Comparison of ENCODE assay signal across 16 mouse cellular contexts in the genomic region with DNA sequence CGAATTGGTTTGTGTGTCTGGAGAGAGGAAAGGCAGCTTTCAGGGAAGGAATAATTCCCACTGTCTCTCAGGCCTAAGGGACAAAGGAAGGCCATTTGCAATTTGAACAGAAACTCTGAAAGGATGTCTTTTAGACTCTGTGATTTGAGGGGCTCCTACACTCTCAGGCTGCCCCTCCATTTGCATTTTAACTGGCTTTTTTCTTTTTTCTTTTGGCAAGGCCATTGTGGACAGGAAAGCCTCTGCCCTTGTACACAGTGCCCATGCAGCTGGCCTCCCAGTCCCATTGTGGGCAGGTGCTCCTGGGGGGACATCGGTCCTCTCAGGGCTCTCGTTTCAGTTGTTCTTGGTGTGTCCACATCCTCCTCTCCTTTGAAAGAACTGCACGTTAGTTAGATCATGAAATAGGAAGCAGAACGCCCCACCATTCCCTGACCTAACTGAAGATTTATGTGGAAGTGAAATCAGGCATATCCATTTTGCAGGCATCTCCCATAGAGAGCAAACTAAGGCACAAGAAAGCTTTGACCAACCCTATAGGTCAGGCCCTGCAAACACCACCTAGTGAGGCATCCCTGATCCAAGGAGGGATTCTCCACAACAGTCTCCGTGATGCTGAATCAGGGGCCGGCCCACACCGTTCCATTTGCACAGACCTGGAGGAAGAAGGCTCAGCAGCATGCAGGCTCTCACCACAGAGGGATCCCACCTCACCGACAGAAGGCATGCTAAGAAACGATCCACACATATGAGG.
A peak's percentile ranks its signal among the peaks of the same experiment; 100 is the strongest.
DNase-seq lines count a peak whose midpoint lies in the region; ATAC-seq and TF ChIP-seq lines count a peak whose summit lies in the region.
"Had no signal": no experiment of that assay in that cellular context is flagged by ENCODE, and none has a peak within 500 bp of the region (broad histone marks: within the 10 kb centered on the region; RNA-seq: fewer than 3 reads in every experiment).

No protein-coding gene starts in this region.

- no peak for TF ChIP-seq CTCF in brain, embryonic 14.5 days (IDR thresholded peaks at IDR 0.05; ENCODE audit: borderline replicate concordance, extremely low read depth, insufficient read depth, insufficient read length)
- TF ChIP-seq CTCF in left cerebral cortex, adult 2 months (IDR thresholded peaks at IDR 0.05), result no peak

- intact Hi-C loops in left cerebral cortex, adult 2 months (cut with DNase I), result no loop called here

- no peaks in the 10 kb centered on the region for H3K36me3 ChIP-seq in forebrain, embryonic 12.5 days (replicated peaks)
- no peaks in the 10 kb centered on the region for H3K36me3 ChIP-seq in hindbrain, embryonic 15.5 days
- no peaks in the 10 kb centered on the region for H3K36me3 ChIP-seq in midbrain, embryonic 16.5 days (ENCODE audit: control insufficient read depth, insufficient read depth, low read length)

- peak; percentile 85 for ATAC-seq in forebrain, embryonic 12.5 days (ENCODE audit: low FRiP score)
- ATAC-seq in hindbrain, embryonic 15.5 days (ENCODE audit: low FRiP score, low read depth), result peak; percentile 87
- peak; percentile 67 for ATAC-seq in midbrain, embryonic 16.5 days

- 42% methylated on average over 10 of the region's 10 CpGs for WGBS in forebrain, embryonic 12.5 days
- WGBS in hindbrain, embryonic 15.5 days, result 43% methylated on average over 10 of the region's 10 CpGs
- WGBS in midbrain, embryonic 16.5 days, result 36% methylated on average over 10 of the region's 10 CpGs

- peak overlapping the region; percentile 78 for H3K27ac ChIP-seq in forebrain, embryonic 12.5 days
- H3K27ac ChIP-seq in hindbrain, embryonic 15.5 days (replicated peaks), result peak overlapping the region; percentile 62
- H3K27ac ChIP-seq in midbrain, embryonic 16.5 days (ENCODE audit: low read length), result peak overlapping the region; percentile 53
- no peak overlapping the region for H3K27ac ChIP-seq in left cerebral cortex, adult 2 months
- H3K27ac ChIP-seq: layer of hippocampus, adult 2 months; liver, embryonic 14.5 days had no signal

- DNase-seq in brain, embryonic 14.5 days (ENCODE audit: low read depth), result peak; percentile 86
- no peak for DNase-seq in adrenal gland, adult 8-10 months
- no peak for DNase-seq in yolk sac, embryonic 10.5 days (ENCODE audit: low spot score)
- no peak for DNase-seq in left cerebral cortex, adult 2 months (ENCODE audit: extremely low spot score in 1 of 2, low spot score in 2 of 2)
- no peak for DNase-seq in layer of hippocampus, adult 8-10 months (ENCODE audit: low spot score in 2 of 2)
- DNase-seq: adrenal gland, postnatal 10 days; heart, postnatal 36 days; kidney, adult 2 months; lung, postnatal 36 days; retina, postnatal 1 day had no signal

- H3K4me1 ChIP-seq in forebrain, embryonic 12.5 days, result peaks cover 40% of the 10 kb centered on the region
- peaks cover 36% of the 10 kb centered on the region for H3K4me1 ChIP-seq in hindbrain, embryonic 15.5 days (replicated peaks)
- peaks cover 5% of the 10 kb centered on the region; the same call in 1 of the 2 replicates for H3K4me1 ChIP-seq in midbrain, embryonic 16.5 days (ENCODE audit: control insufficient read depth, insufficient read depth, low read length)

- no peak overlapping the region for H3K9ac ChIP-seq in forebrain, embryonic 12.5 days
- no peak overlapping the region for H3K9ac ChIP-seq in hindbrain, embryonic 15.5 days
- H3K9ac ChIP-seq in midbrain, embryonic 16.5 days (ENCODE audit: low read depth, low read length), result no peak overlapping the region
- H3K9ac ChIP-seq: liver, embryonic 14.5 days had no signal

- H3K4me3 ChIP-seq in forebrain, embryonic 12.5 days (replicated peaks), result no peak overlapping the region
- no peak overlapping the region for H3K4me3 ChIP-seq in hindbrain, embryonic 15.5 days
- no peak overlapping the region for H3K4me3 ChIP-seq in midbrain, embryonic 16.5 days (ENCODE audit: low read depth, low read length)
- H3K4me3 ChIP-seq in left cerebral cortex, adult 2 months, result no peak overlapping the region
- H3K4me3 ChIP-seq: layer of hippocampus, adult 2 months; myocyte had no signal

- H3K27me3 ChIP-seq in forebrain, embryonic 12.5 days, result no peaks in the 10 kb centered on the region
- no peaks in the 10 kb centered on the region; the same call in 1 of the 2 replicates for H3K27me3 ChIP-seq in hindbrain, embryonic 15.5 days
- no peaks in the 10 kb centered on the region for H3K27me3 ChIP-seq in midbrain, embryonic 16.5 days (ENCODE audit: control insufficient read depth, insufficient read depth, low read depth, low read length)

- H3K9me3 ChIP-seq in forebrain, embryonic 12.5 days, result no peaks in the 10 kb centered on the region
- H3K9me3 ChIP-seq in hindbrain, embryonic 15.5 days, result no peaks in the 10 kb centered on the region
- 0 out of 2 replicates have a peak, but pooled peaks cover 3% of the 10 kb centered on the region for H3K9me3 ChIP-seq in midbrain, embryonic 16.5 days (replicated peaks; ENCODE audit: control insufficient read depth, low read length, poor library complexity, severe bottlenecking)

- no peak overlapping the region for H3K4me2 ChIP-seq in forebrain, embryonic 12.5 days
- no peak overlapping the region for H3K4me2 ChIP-seq in hindbrain, embryonic 15.5 days
- no peak overlapping the region for H3K4me2 ChIP-seq in midbrain, embryonic 16.5 days (ENCODE audit: low read length)

- no peak for TF ChIP-seq POLR2A in brain, embryonic 14.5 days (IDR thresholded peaks at IDR 0.05; ENCODE audit: borderline replicate concordance, extremely low read depth, insufficient read depth, insufficient read length, poor library complexity, severe bottlenecking)
